Comparison of ENCODE assay signal across 9 mouse cellular contexts in the genomic region with DNA sequence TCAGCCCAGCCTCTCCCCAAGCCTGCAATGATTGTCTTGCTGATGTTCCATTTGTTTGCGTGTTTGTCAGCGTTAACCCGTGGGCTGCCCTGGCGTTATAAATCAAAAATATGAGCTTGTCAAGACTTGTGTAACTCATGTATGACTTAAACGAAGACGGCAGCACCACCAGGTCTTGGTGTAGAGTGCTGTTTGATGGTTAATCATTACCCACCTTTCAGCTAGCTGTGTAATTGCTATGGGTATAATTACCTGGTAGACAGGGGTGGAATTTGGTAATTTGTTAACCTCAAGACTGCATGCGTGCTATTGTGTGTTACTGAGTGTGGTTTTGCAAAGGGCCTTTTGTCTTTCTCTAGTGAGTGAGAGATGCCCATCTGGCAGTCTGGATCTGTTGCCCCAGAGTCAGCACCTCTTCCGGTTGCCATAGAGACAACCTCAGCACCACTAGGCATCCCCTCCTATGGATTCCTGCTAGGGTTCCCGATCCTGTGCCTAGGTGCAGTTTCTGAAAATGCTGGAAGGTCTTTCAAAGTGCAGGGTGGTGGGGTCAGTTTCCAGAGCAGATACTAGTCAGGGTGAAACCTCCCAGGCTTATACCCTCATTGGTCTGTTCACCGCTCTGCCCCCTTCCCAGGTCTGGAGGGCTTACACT. TPM values are rescaled to one million over a fixed set of nuclear protein-coding genes. Genes with fewer than 3 reads are reported as not detected.
DNase-seq lines count a peak whose midpoint lies in the region; ATAC-seq lines count a peak whose summit lies in the region.
"Had no signal": no experiment of that assay in that cellular context is flagged by ENCODE, and none has a peak within 500 bp of the region (broad histone marks: within the 10 kb centered on the region; RNA-seq: fewer than 3 reads in every experiment).

No protein-coding gene starts in this region.

- peak; percentile 67 for DNase-seq in embryo, embryonic 10 days (ENCODE audit: low spot score)
- DNase-seq in embryo, embryonic 11 days = no peak
- peak; percentile 82 for DNase-seq in forebrain, embryonic 14.5 days (ENCODE audit: low spot score)
- DNase-seq in midbrain, embryonic 14.5 days = peak; percentile 57
- no peak for DNase-seq in layer of hippocampus, adult 9-10 months (ENCODE audit: low spot score)
- DNase-seq in frontal cortex, postnatal 25 days (ENCODE audit: low spot score in 2 of 2) = no peak
- no peak for DNase-seq in adrenal gland, adult 8-10 months
- DNase-seq: lung, postnatal 14 days had no signal

- no peak overlapping the region; the same call in 1 of the 2 replicates for H3K9ac ChIP-seq in forebrain, embryonic 14.5 days (ENCODE audit: low read length)
- H3K9ac ChIP-seq in intestine, embryonic 16.5 days (ENCODE audit: low read depth, low read length) = no peak overlapping the region
- H3K9ac ChIP-seq in midbrain, embryonic 14.5 days (replicated peaks; ENCODE audit: low read length) = peak overlapping the region; percentile 12; the same call in 1 of the 2 replicates

- peak overlapping the region; percentile 91 for H3K27ac ChIP-seq in forebrain, embryonic 14.5 days (ENCODE audit: low read depth, low read length)
- peak overlapping the region; percentile 97 for H3K27ac ChIP-seq in intestine, embryonic 16.5 days (ENCODE audit: low read length)
- peak overlapping the region; percentile 85 for H3K27ac ChIP-seq in midbrain, embryonic 14.5 days (replicated peaks; ENCODE audit: low read depth, low read length)

- WGBS in forebrain, embryonic 14.5 days = 13% methylated on average over 10 of the region's 10 CpGs
- WGBS in intestine, embryonic 16.5 days = 39% methylated on average over 10 of the region's 10 CpGs
- WGBS in midbrain, embryonic 14.5 days = 33% methylated on average over 10 of the region's 10 CpGs

- H3K9me3 ChIP-seq in forebrain, embryonic 14.5 days (replicated peaks; ENCODE audit: control insufficient read depth, low read length) = no peaks in the 10 kb centered on the region
- no peaks in the 10 kb centered on the region for H3K9me3 ChIP-seq in intestine, embryonic 16.5 days (ENCODE audit: control insufficient read depth, low read length)
- no peaks in the 10 kb centered on the region for H3K9me3 ChIP-seq in midbrain, embryonic 14.5 days (ENCODE audit: control insufficient read depth, low read length)

- peaks cover 63% of the 10 kb centered on the region for H3K4me1 ChIP-seq in forebrain, embryonic 14.5 days (ENCODE audit: control insufficient read depth, insufficient read depth, low read length)
- H3K4me1 ChIP-seq in intestine, embryonic 16.5 days (ENCODE audit: control insufficient read depth, insufficient read depth, low read length) = peaks cover 51% of the 10 kb centered on the region
- peaks cover 54% of the 10 kb centered on the region for H3K4me1 ChIP-seq in midbrain, embryonic 14.5 days (ENCODE audit: control insufficient read depth, insufficient read depth, low read length)

- H3K4me2 ChIP-seq in forebrain, embryonic 14.5 days (ENCODE audit: low read length) = 0 out of 2 replicates have a peak overlapping the region, but pooled peaks have one; percentile 4
- peak overlapping the region; percentile 18; the same call in 1 of the 2 replicates for H3K4me2 ChIP-seq in intestine, embryonic 16.5 days (ENCODE audit: low read depth, low read length)
- H3K4me2 ChIP-seq in midbrain, embryonic 14.5 days (ENCODE audit: low read length) = peak overlapping the region; percentile 16; the same call in 1 of the 2 replicates

- H3K27me3 ChIP-seq in forebrain, embryonic 14.5 days (replicated peaks; ENCODE audit: control insufficient read depth, insufficient read depth, low read length) = no peaks in the 10 kb centered on the region
- H3K27me3 ChIP-seq in intestine, embryonic 16.5 days (replicated peaks; ENCODE audit: control insufficient read depth, insufficient read depth, low read length) = no peaks in the 10 kb centered on the region
- no peaks in the 10 kb centered on the region for H3K27me3 ChIP-seq in midbrain, embryonic 14.5 days (ENCODE audit: control insufficient read depth, insufficient read depth, low read length)

- H3K4me3 ChIP-seq in forebrain, embryonic 14.5 days (ENCODE audit: low read depth, low read length) = no peak overlapping the region
- no peak overlapping the region for H3K4me3 ChIP-seq in intestine, embryonic 16.5 days (ENCODE audit: low read length)
- no peak overlapping the region for H3K4me3 ChIP-seq in midbrain, embryonic 14.5 days (replicated peaks; ENCODE audit: low read depth, low read length)

- ATAC-seq in forebrain, embryonic 14.5 days = peak; percentile 28
- peak; percentile 61 for ATAC-seq in intestine, embryonic 16.5 days
- ATAC-seq in midbrain, embryonic 14.5 days (ENCODE audit: low FRiP score, low TSS enrichment) = no peak

- H3K36me3 ChIP-seq in forebrain, embryonic 14.5 days (ENCODE audit: control insufficient read depth, insufficient read depth, low read length) = no peaks in the 10 kb centered on the region
- H3K36me3 ChIP-seq in intestine, embryonic 16.5 days (ENCODE audit: control insufficient read depth, insufficient read depth, low read length) = no peaks in the 10 kb centered on the region
- no peaks in the 10 kb centered on the region for H3K36me3 ChIP-seq in midbrain, embryonic 14.5 days (ENCODE audit: control insufficient read depth, insufficient read depth, low read length)

RNA-seq across cellular contexts. Expression of a gene that starts 15.1 kb away (rescaled TPM):
- 40.3 and 58.5 TPM in 2 replicates for polyA plus RNA-seq in forebrain, embryonic 14.5 days (2014; fragmentation: Nextera tagmentation; extraction: Ambion mirVana)
- polyA plus RNA-seq in intestine, embryonic 16.5 days (2015; fragmentation: Nextera tagmentation; extraction: Ambion mirVana) = 21.7 and 23.7 TPM in 2 replicates
- polyA plus RNA-seq in midbrain, embryonic 14.5 days (2014; fragmentation: Nextera tagmentation; extraction: Ambion mirVana) = 47.0 and 53.6 TPM in 2 replicates
- total RNA-seq in adrenal gland, adult 8-10 months (2022) = 10 to 100 TPM; 59.3 to 80.6 (median 74.3) TPM

RNA-seq across cellular contexts. Expression of a gene that starts 35.4 kb away (rescaled TPM):
- polyA plus RNA-seq in forebrain, embryonic 14.5 days (2014; fragmentation: Nextera tagmentation; extraction: Ambion mirVana) = 105 and 131 TPM in 2 replicates
- polyA plus RNA-seq in intestine, embryonic 16.5 days (2015; fragmentation: Nextera tagmentation; extraction: Ambion mirVana) = 115 and 120 TPM in 2 replicates
- 75.7 and 79.0 TPM in 2 replicates for polyA plus RNA-seq in midbrain, embryonic 14.5 days (2014; fragmentation: Nextera tagmentation; extraction: Ambion mirVana)
- total RNA-seq in adrenal gland, adult 8-10 months (2022) = 1 to 10 TPM; 1.7 to 4.8 (median 2.6) TPM

Comparison
In these comparisons a context has a peak if more than half of its experiments do, and no peak if none do; other contexts are left out.
1. DNase-seq: peak in embryo, embryonic 10 days (single experiment), forebrain, embryonic 14.5 days (single experiment) and midbrain, embryonic 14.5 days (single experiment); none in embryo, embryonic 11 days (single experiment), layer of hippocampus, adult 9-10 months (single experiment), frontal cortex, postnatal 25 days (0 of 2) and adrenal gland, adult 8-10 months (single experiment).
2. Peak in every context shown above with its lines, with median percentiles within 50 percentile points of each other: H3K27ac ChIP-seq and H3K4me2 ChIP-seq.